In the genomic region with DNA sequence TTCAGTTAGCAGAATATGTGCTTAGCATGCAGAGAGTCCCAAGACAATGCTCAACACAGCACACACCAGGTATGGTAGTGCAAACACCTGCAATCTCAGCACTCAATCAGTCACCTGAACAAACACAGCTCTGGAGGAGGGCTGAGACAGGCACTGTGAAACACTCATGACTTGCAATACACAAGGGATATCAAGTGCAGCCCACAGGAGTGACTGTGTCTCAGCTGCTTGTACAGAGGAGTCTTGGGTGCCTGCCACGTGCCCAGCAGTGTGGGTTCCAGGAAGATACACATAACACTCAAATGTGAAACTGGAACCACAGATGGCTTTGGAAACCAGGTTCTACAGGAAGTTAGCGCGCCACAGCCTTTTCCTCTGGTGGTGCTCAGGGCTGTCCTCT, we compare ENCODE assay signal across 9 mouse cellular contexts. TPM values are rescaled to one million over a fixed set of nuclear protein-coding genes. Genes with fewer than 3 reads are reported as not detected.
DNase-seq lines count a peak whose midpoint lies in the region; ATAC-seq and TF ChIP-seq lines count a peak whose summit lies in the region.
"Had no signal": no experiment of that assay in that cellular context is flagged by ENCODE, and none has a peak within 500 bp of the region (broad histone marks: within the 10 kb centered on the region; RNA-seq: fewer than 3 reads in every experiment).

No protein-coding gene starts in this region.

- H3K36me3 ChIP-seq in forebrain, postnatal 0 days (ENCODE audit: insufficient read depth), result peaks cover 44% of the 10 kb centered on the region

- DNase-seq in layer of hippocampus, adult 9-11 months, result peak; percentile 27
- DNase-seq in layer of hippocampus, postnatal 10 days (ENCODE audit: low spot score in 2 of 2), result no peak
- peak; percentile 62 for DNase-seq in induced T-regulatory cell, adult 2 months (ENCODE audit: low read depth)
- DNase-seq in lung, postnatal 4 days, result peak; percentile 26 to 67
- DNase-seq in thymus, postnatal 10 days (ENCODE audit: low spot score in 2 of 2), result peak; percentile 16 to 17
- no peak for DNase-seq in forebrain, postnatal 0 days
- DNase-seq in spleen, adult 12 weeks (ENCODE audit: low spot score), result no peak
- no peak for DNase-seq in urinary bladder, adult 2 months (ENCODE audit: low spot score)

- no peak overlapping the region for H3K4me3 ChIP-seq in forebrain, postnatal 0 days (ENCODE audit: low read depth, low read length)

- no peak for TF ChIP-seq CTCF in forebrain, postnatal 0 days (IDR thresholded peaks at IDR 0.05; ENCODE audit: low read depth)

- WGBS in forebrain, postnatal 0 days, result 88% methylated on average over 3 of the region's 3 CpGs

- H3K27me3 ChIP-seq in forebrain, postnatal 0 days (ENCODE audit: insufficient read depth, low read length), result no peaks in the 10 kb centered on the region

- H3K9me3 ChIP-seq in forebrain, postnatal 0 days (ENCODE audit: low read length), result no peaks in the 10 kb centered on the region

- no peak overlapping the region for H3K4me2 ChIP-seq in forebrain, postnatal 0 days (ENCODE audit: low read depth)
- H3K4me2 ChIP-seq: midbrain, embryonic 11.5 days had no signal

- no peak overlapping the region for H3K27ac ChIP-seq in forebrain, postnatal 0 days (ENCODE audit: low read depth, low read length)

- ATAC-seq in forebrain, postnatal 0 days, result no peak

- no peaks in the 10 kb centered on the region for H3K4me1 ChIP-seq in forebrain, postnatal 0 days (ENCODE audit: insufficient read depth)

- H3K9ac ChIP-seq in forebrain, postnatal 0 days, result no peak overlapping the region

RNA-seq across cellular contexts. Expression of a gene that starts 44.8 kb away (rescaled TPM):
- total RNA-seq in layer of hippocampus, postnatal 10 days (2021), result 10 to 100 TPM; 42.7 to 47.5 TPM
- total RNA-seq in forebrain, postnatal 0 days (2014; rRNA removed), result 53.8 and 70.5 TPM in 2 replicates
- polyA plus RNA-seq in forebrain, postnatal 0 days (2015; fragmentation: Nextera tagmentation; extraction: Ambion mirVana), result 14.1 and 19.1 TPM in 2 replicates
- polyA plus RNA-seq in urinary bladder, adult 2 months (2012; rRNA removed), result 43.2 and 49.3 TPM in 2 replicates

Comparison
In these comparisons a context has a peak if more than half of its experiments do, and no peak if none do; other contexts are left out.
1. DNase-seq: peak in layer of hippocampus, adult 9-11 months (single experiment), induced T-regulatory cell, adult 2 months (single experiment), lung, postnatal 4 days (2 of 2) and thymus, postnatal 10 days (2 of 2); none in layer of hippocampus, postnatal 10 days (0 of 2), forebrain, postnatal 0 days (single experiment), spleen, adult 12 weeks (single experiment) and urinary bladder, adult 2 months (single experiment).